Mouse (Mus musculus) cerebellum, adult 2 months (tissue): ENCODE results near the gene Mapk8. TPM values are rescaled to one million over a fixed set of nuclear protein-coding genes. Genes with fewer than 3 reads are reported as not detected.
"Not testable (repeated sequence)": the region's sequence is repeated elsewhere in the genome, so short reads cannot be mapped to it uniquely, and the experiment has no call there.

Experiments used
- DNase-seq, 2 experiments: peaks; one replicate each; pipeline ENCODE4 v3.0.0; 2021
- H3K27ac ChIP-seq: fragments of 200-500 bp; 2 replicates; pipeline ENCODE4 v1.5.1; 2012; ENCODE audit warnings: low read length, control low read depth, inconsistent platforms; ENCODE audit not compliant: insufficient read depth
- H3K27me3 ChIP-seq: fragments of 200-500 bp; 2 replicates; pipeline ENCODE4 v1.6.1; 2012; ENCODE audit warnings: inconsistent platforms, mild to moderate bottlenecking, low read length, moderate library complexity; ENCODE audit not compliant: control insufficient read depth, insufficient read depth
- H3K4me1 ChIP-seq: fragments of 200-500 bp; 2 replicates; pipeline ENCODE4 v1.6.1; 2011; ENCODE audit warnings: low read length; ENCODE audit not compliant: control insufficient read depth, insufficient read depth
- H3K4me3 ChIP-seq: fragments of 200-500 bp; replicated peaks from 2 replicates; pipeline ENCODE3; 2011; ENCODE audit warnings: mild to moderate bottlenecking, low read depth, low read length, control low read depth; ENCODE audit not compliant: insufficient read depth
- CTCF ChIP-seq: fragments of 200-500 bp; IDR thresholded peaks from 2 replicates; pipeline ENCODE4 v1.5.1; 2011; ENCODE audit warnings: low read depth, mild to moderate bottlenecking, control low read depth, low read length, moderate library complexity, borderline replicate concordance; ENCODE audit not compliant: insufficient read depth
- POLR2A ChIP-seq: fragments of 200-500 bp; IDR thresholded peaks from 2 replicates; pipeline ENCODE4 v1.6.1; 2011; ENCODE audit warnings: low read length, control low read depth, borderline replicate concordance; ENCODE audit not compliant: insufficient read depth
- WGBS: fragments of 180-500 bp; shearing (Covaris S2); methylation state at CpG from one replicate; pipeline ENCODE4 v1.1.7; 2018; 5-methylcytosine and 5-hydroxymethylcytosine counted together
- polyA plus RNA-seq: library from polyadenylated mRNA; depleted of rRNA; stranded (reverse); fragments of >200 nt; gene quantifications from 2 replicates; pipeline ENCODE4 v1.2.3, GENCODE M21; 2012

Gene Mapk8
- polyA plus RNA-seq, 1 experiment, result 46.8 TPM

GRCm38 (mm10) chr14:33467766-33468165 is 20.8 kb upstream of the Mapk8 start:
- WGBS, result 83% methylated on average over 6 of the region's 6 CpGs
- Histone ChIP-seq H3K27me3 (no peaks in the 10 kb centered on the region), H3K4me1 (no peaks in the 10 kb centered on the region), H3K4me3 (no peak overlapping the region), H3K27ac (no peak overlapping the region)
- DNase-seq, result no peak
- TF ChIP-seq POLR2A, result no peak
- no peak for TF ChIP-seq CTCF

GRCm38 (mm10) chr14:33463658-33464057 is 16.7 kb upstream of the Mapk8 start:
- no peak overlapping the region for H3K27ac ChIP-seq
- DNase-seq, result no peak
- no peaks in the 10 kb centered on the region for H3K27me3 ChIP-seq
- no peak overlapping the region for H3K4me3 ChIP-seq
- WGBS, result 64% methylated on average over 3 of the region's 3 CpGs
- H3K4me1 ChIP-seq, result no peaks in the 10 kb centered on the region
- no peak for TF ChIP-seq CTCF
- TF ChIP-seq POLR2A, result no peak

GRCm38 (mm10) chr14:33450331-33450730 is 3.4 kb upstream of the Mapk8 start:
- no peak for TF ChIP-seq CTCF
- no peak for TF ChIP-seq POLR2A
- Histone ChIP-seq H3K27me3 (no peaks in the 10 kb centered on the region), H3K4me3 (no peak overlapping the region), H3K4me1 (peaks cover 2% of the 10 kb centered on the region), H3K27ac (no peak overlapping the region)
- DNase-seq, result no peak

- H3K27me3 ChIP-seq, result no peaks in the 10 kb centered on the region
- DNase-seq, result no peak
- 18% methylated on average over 2 of the region's 2 CpGs for WGBS
- no peak overlapping the region for H3K4me3 ChIP-seq
- TF ChIP-seq POLR2A, result no peak
- no peak for TF ChIP-seq CTCF
- H3K27ac ChIP-seq, result no peak overlapping the region
- peaks cover 2% of the 10 kb centered on the region for H3K4me1 ChIP-seq
Measured at GRCm38 (mm10) chr14:33449296-33449840, 2.4 kb upstream of the Mapk8 start.

GRCm38 (mm10) chr14:33448276-33448675 is 1.3 kb upstream of the Mapk8 start:
- Histone ChIP-seq H3K4me1 (peaks cover 2% of the 10 kb centered on the region), H3K27me3 (no peaks in the 10 kb centered on the region), H3K27ac (no peak overlapping the region), H3K4me3 (no peak overlapping the region)
- WGBS, result 93% methylated on average over 4 of the region's 4 CpGs
- DNase-seq, result no peak
- TF ChIP-seq CTCF (no peak), POLR2A (no peak)

- peaks cover 2% of the 10 kb centered on the region for H3K4me1 ChIP-seq
- H3K27ac ChIP-seq, result peak overlapping the region; percentile 67; the same call in 1 of the 2 replicates
- H3K27me3 ChIP-seq, result no peaks in the 10 kb centered on the region
- DNase-seq, result no peak
- no peak for TF ChIP-seq CTCF
- TF ChIP-seq POLR2A, result no peak
- under 1% methylated on average over 71 of the region's 72 CpGs for WGBS
- H3K4me3 ChIP-seq, result peak overlapping the region; percentile 84
Measured at GRCm38 (mm10) chr14:33446561-33447023, 366 bp downstream of the Mapk8 start.

- peak overlapping the region; percentile 84 for H3K4me3 ChIP-seq
- TF ChIP-seq POLR2A, result no peak
- DNase-seq, result no peak
- 21% methylated on average over 3 of the region's 3 CpGs for WGBS
- no peaks in the 10 kb centered on the region for H3K27me3 ChIP-seq
- H3K27ac ChIP-seq, result no peak overlapping the region
- H3K4me1 ChIP-seq, result peaks cover 2% of the 10 kb centered on the region
Measured at GRCm38 (mm10) chr14:33445962-33446361, 996 bp downstream of the Mapk8 start.

GRCm38 (mm10) chr14:33443780-33444179 is 3.2 kb downstream of the Mapk8 start:
- H3K27ac ChIP-seq, result no peak overlapping the region
- H3K27me3 ChIP-seq, result no peaks in the 10 kb centered on the region
- no peak for TF ChIP-seq CTCF
- TF ChIP-seq POLR2A, result no peak
- DNase-seq, result no peak
- H3K4me3 ChIP-seq, result no peak overlapping the region
- WGBS, result 84% methylated on average over 2 of the region's 2 CpGs
- peaks cover under 1% of the 10 kb centered on the region; the same call in 1 of the 2 replicates for H3K4me1 ChIP-seq

- H3K4me3 ChIP-seq, H3K27me3 ChIP-seq, H3K4me1 ChIP-seq, DNase-seq, H3K27ac ChIP-seq: not testable (repeated sequence)
- 30% methylated on average over 4 of the region's 4 CpGs for WGBS
Measured at GRCm38 (mm10) chr14:33432485-33432884, 14.5 kb downstream of the Mapk8 start.
